In the genomic region with DNA sequence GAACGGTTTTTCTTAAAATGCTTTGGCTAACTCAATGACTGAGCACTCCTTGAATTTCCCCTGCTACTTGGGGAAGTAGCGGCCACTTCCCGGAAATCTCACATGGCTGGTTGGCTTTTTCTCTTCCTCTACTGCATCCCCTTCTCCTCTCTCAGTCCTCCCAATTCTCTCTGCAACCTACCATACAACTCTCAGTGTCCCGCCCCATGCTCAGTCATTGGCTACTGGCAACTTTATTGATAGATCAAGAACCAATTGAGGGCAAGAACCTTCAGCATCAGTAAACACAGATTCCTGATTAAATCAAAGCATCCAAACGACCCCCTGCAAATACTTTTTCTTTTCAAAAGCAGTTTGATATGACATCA, we compare ENCODE assay signal across 8 mouse cellular contexts. TPM values are rescaled to one million over a fixed set of nuclear protein-coding genes. Genes with fewer than 3 reads are reported as not detected.
DNase-seq lines count a peak whose midpoint lies in the region; ATAC-seq and TF ChIP-seq lines count a peak whose summit lies in the region.

No protein-coding gene starts in this region.

- 3% methylated on average over 5 of the region's 5 CpGs for WGBS in embryonic facial prominence, embryonic 12.5 days
- WGBS in liver, embryonic 12.5 days (ENCODE audit: insufficient replicate concordance), result 5% methylated on average over 5 of the region's 5 CpGs
- WGBS in stomach, embryonic 14.5 days, result 15% methylated on average over 5 of the region's 5 CpGs

- TF ChIP-seq EP300 in ES-Bruce4 (IDR thresholded peaks at IDR 0.05; ENCODE audit: insufficient read depth, low read depth, low read length), result no peak

- ATAC-seq in frontal cortex, adult (ENCODE audit: low TSS enrichment), result peak; percentile 50; the same call in 1 of the 2 replicates
- ATAC-seq in embryonic facial prominence, embryonic 12.5 days (ENCODE audit: insufficient number of reproducible peaks, insufficient read depth, low FRiP score, low TSS enrichment), result no peak
- ATAC-seq in liver, embryonic 12.5 days, result no peak
- ATAC-seq in stomach, embryonic 14.5 days (ENCODE audit: insufficient number of reproducible peaks, insufficient read depth, low FRiP score, low read depth), result no peak

- no peaks in the 10 kb centered on the region for H3K36me3 ChIP-seq in ES-Bruce4 (ENCODE audit: control insufficient read depth, insufficient read depth, low read length, poor library complexity, severe bottlenecking)
- H3K36me3 ChIP-seq in embryonic facial prominence, embryonic 12.5 days, result no peaks in the 10 kb centered on the region
- no peaks in the 10 kb centered on the region for H3K36me3 ChIP-seq in liver, embryonic 12.5 days
- H3K36me3 ChIP-seq in stomach, embryonic 14.5 days (ENCODE audit: control insufficient read depth, insufficient read depth, low read length), result no peaks in the 10 kb centered on the region

- H3K4me1 ChIP-seq in ES-Bruce4 (ENCODE audit: control insufficient read depth, insufficient read depth, low read length), result peaks cover 4% of the 10 kb centered on the region
- H3K4me1 ChIP-seq in embryonic facial prominence, embryonic 12.5 days, result peaks cover 26% of the 10 kb centered on the region
- peaks cover 40% of the 10 kb centered on the region for H3K4me1 ChIP-seq in liver, embryonic 12.5 days
- H3K4me1 ChIP-seq in stomach, embryonic 14.5 days (ENCODE audit: control insufficient read depth, insufficient read depth, low read length), result peaks cover 17% of the 10 kb centered on the region; the same call in 1 of the 2 replicates

- H3K27ac ChIP-seq in ES-Bruce4 (ENCODE audit: insufficient read depth, low read length), result peak overlapping the region; percentile 11; the same call in 1 of the 2 replicates
- no peak overlapping the region for H3K27ac ChIP-seq in embryonic facial prominence, embryonic 12.5 days
- no peak overlapping the region for H3K27ac ChIP-seq in liver, embryonic 12.5 days
- no peak overlapping the region for H3K27ac ChIP-seq in stomach, embryonic 14.5 days (ENCODE audit: low read length)

- no peaks in the 10 kb centered on the region for H3K27me3 ChIP-seq in ES-Bruce4 (ENCODE audit: control insufficient read depth, insufficient read depth, low read length, poor library complexity, severe bottlenecking)
- H3K27me3 ChIP-seq in embryonic facial prominence, embryonic 12.5 days, result no peaks in the 10 kb centered on the region
- no peaks in the 10 kb centered on the region for H3K27me3 ChIP-seq in liver, embryonic 12.5 days (replicated peaks)
- H3K27me3 ChIP-seq in stomach, embryonic 14.5 days (ENCODE audit: control insufficient read depth, insufficient read depth, low read length), result no peaks in the 10 kb centered on the region

- H3K9ac ChIP-seq in ES-Bruce4 (ENCODE audit: low read depth, poor library complexity, severe bottlenecking), result no peak overlapping the region
- peak overlapping the region; percentile 31; the same call in 1 of the 2 replicates for H3K9ac ChIP-seq in embryonic facial prominence, embryonic 12.5 days
- 0 out of 2 replicates have a peak overlapping the region, but pooled peaks have one; percentile 17 for H3K9ac ChIP-seq in liver, embryonic 12.5 days
- no peak overlapping the region for H3K9ac ChIP-seq in stomach, embryonic 14.5 days (replicated peaks; ENCODE audit: low read depth, low read length)

- H3K9me3 ChIP-seq in ES-Bruce4 (replicated peaks; ENCODE audit: control insufficient read depth, insufficient read depth, low read length, poor library complexity, severe bottlenecking), result no peaks in the 10 kb centered on the region
- H3K9me3 ChIP-seq in embryonic facial prominence, embryonic 12.5 days, result no peaks in the 10 kb centered on the region
- no peaks in the 10 kb centered on the region for H3K9me3 ChIP-seq in liver, embryonic 12.5 days (replicated peaks)
- H3K9me3 ChIP-seq in stomach, embryonic 14.5 days (ENCODE audit: control insufficient read depth, low read depth, low read length), result no peaks in the 10 kb centered on the region

- peak overlapping the region; percentile 49 for H3K4me3 ChIP-seq in ES-Bruce4 (ENCODE audit: low read depth, low read length)
- peak overlapping the region; percentile 38 for H3K4me3 ChIP-seq in embryonic facial prominence, embryonic 12.5 days
- peak overlapping the region; percentile 38 for H3K4me3 ChIP-seq in liver, embryonic 12.5 days
- H3K4me3 ChIP-seq in stomach, embryonic 14.5 days (ENCODE audit: low read depth, low read length), result peak overlapping the region; percentile 26

- peak overlapping the region; percentile 66 for H3K4me2 ChIP-seq in embryonic facial prominence, embryonic 12.5 days (replicated peaks)
- peak overlapping the region; percentile 68 for H3K4me2 ChIP-seq in liver, embryonic 12.5 days
- H3K4me2 ChIP-seq in stomach, embryonic 14.5 days (replicated peaks; ENCODE audit: low read depth, low read length), result peak overlapping the region; percentile 42

- TF ChIP-seq CTCF in ES-Bruce4 (IDR thresholded peaks at IDR 0.05; ENCODE audit: low read depth, low read length), result no peak

- no peak for DNase-seq in frontal cortex, postnatal 10 days (ENCODE audit: low spot score in 2 of 2)
- peak; percentile 47 for DNase-seq in induced T-regulatory cell, adult 2 months (ENCODE audit: low read depth)
- DNase-seq in ovary, adult 18-20 months (ENCODE audit: low spot score), result no peak

- no peak for TF ChIP-seq POLR2A in ES-Bruce4 (IDR thresholded peaks at IDR 0.05; ENCODE audit: insufficient read depth, low read length)

RNA-seq across cellular contexts. Expression of a gene that starts 3.2 kb away (rescaled TPM):
- polyA plus RNA-seq in ES-Bruce4 (2011; ENCODE audit: insufficient read depth, insufficient read length, low read depth, missing spikeins), result 22.5 and 23.0 TPM in 2 replicates
- 15.8 and 17.4 TPM in 2 replicates for polyA plus RNA-seq in embryonic facial prominence, embryonic 12.5 days (2016; fragmentation: Nextera tagmentation; extraction: Ambion mirVana)
- 6.7 and 7.0 TPM in 2 replicates for polyA plus RNA-seq in liver, embryonic 12.5 days (2016; fragmentation: Nextera tagmentation; extraction: Ambion mirVana)
- polyA plus RNA-seq in stomach, embryonic 14.5 days (2014; fragmentation: Nextera tagmentation; extraction: Ambion mirVana), result 26.5 and 27.6 TPM in 2 replicates

RNA-seq across cellular contexts. Expression of a gene that starts 47.8 kb away (rescaled TPM):
- 25.2 and 25.4 TPM in 2 replicates for polyA plus RNA-seq in ES-Bruce4 (2011; ENCODE audit: insufficient read depth, insufficient read length, low read depth, missing spikeins)
- polyA plus RNA-seq in embryonic facial prominence, embryonic 12.5 days (2016; fragmentation: Nextera tagmentation; extraction: Ambion mirVana), result 41.8 and 44.7 TPM in 2 replicates
- 11.7 and 12.7 TPM in 2 replicates for polyA plus RNA-seq in liver, embryonic 12.5 days (2016; fragmentation: Nextera tagmentation; extraction: Ambion mirVana)
- polyA plus RNA-seq in stomach, embryonic 14.5 days (2014; fragmentation: Nextera tagmentation; extraction: Ambion mirVana), result 27.6 and 30.1 TPM in 2 replicates

Comparison
In these comparisons a context has a peak if more than half of its experiments do, and no peak if none do; other contexts are left out.
1. H3K9ac ChIP-seq: peak in embryonic facial prominence, embryonic 12.5 days (single experiment) and liver, embryonic 12.5 days (single experiment); none in ES-Bruce4 (single experiment) and stomach, embryonic 14.5 days (single experiment).
2. Peak in every context shown above with its lines, with median percentiles within 50 percentile points of each other: H3K4me3 ChIP-seq and H3K4me2 ChIP-seq.